ENCODE assay signal across 8 mouse cellular contexts in genomic region chr6:42325268-42325609, GRCm38 (mm10). TPM values are rescaled to one million over a fixed set of nuclear protein-coding genes. Genes with fewer than 3 reads are reported as not detected.
DNase-seq lines count a peak whose midpoint lies in the region; ATAC-seq and TF ChIP-seq lines count a peak whose summit lies in the region.

No protein-coding gene starts in this region.

- H3K36me3 ChIP-seq in heart, embryonic 11.5 days (ENCODE audit: control insufficient read depth, insufficient read depth, low read length) = no peaks in the 10 kb centered on the region
- H3K36me3 ChIP-seq in kidney, embryonic 15.5 days = no peaks in the 10 kb centered on the region

- H3K4me1 ChIP-seq in embryonic fibroblast, embryonic 13.5 days (ENCODE audit: control insufficient read depth, insufficient read depth, low read length) = no peaks in the 10 kb centered on the region
- H3K4me1 ChIP-seq in heart, embryonic 11.5 days (ENCODE audit: control insufficient read depth, insufficient read depth, low read length) = peaks cover 10% of the 10 kb centered on the region
- peaks cover 22% of the 10 kb centered on the region for H3K4me1 ChIP-seq in kidney, embryonic 15.5 days

- H3K4me3 ChIP-seq in embryonic fibroblast, embryonic 13.5 days (ENCODE audit: insufficient read depth, low read length) = peak overlapping the region; percentile 62
- H3K4me3 ChIP-seq in heart, embryonic 11.5 days (ENCODE audit: low read depth, low read length) = peak overlapping the region; percentile 64
- peak overlapping the region; percentile 67 for H3K4me3 ChIP-seq in kidney, embryonic 15.5 days (replicated peaks)

- 5% methylated on average over 7 of the region's 7 CpGs for WGBS in heart, embryonic 11.5 days (ENCODE audit: insufficient replicate concordance)
- 7% methylated on average over 7 of the region's 7 CpGs for WGBS in kidney, embryonic 15.5 days

- H3K27me3 ChIP-seq in heart, embryonic 11.5 days (ENCODE audit: control insufficient read depth, insufficient read depth, low read length) = peaks cover 43% of the 10 kb centered on the region
- H3K27me3 ChIP-seq in kidney, embryonic 15.5 days = peaks cover 43% of the 10 kb centered on the region

- H3K9ac ChIP-seq in heart, embryonic 11.5 days (ENCODE audit: low read depth, low read length) = no peak overlapping the region
- 0 out of 2 replicates have a peak overlapping the region, but pooled peaks have one; percentile 53 for H3K9ac ChIP-seq in kidney, embryonic 15.5 days

- TF ChIP-seq CTCF in embryonic fibroblast, embryonic 13.5 days (IDR thresholded peaks at IDR 0.05; ENCODE audit: borderline replicate concordance, insufficient read depth, low read length) = peak; percentile 55; the same call in 1 of the 2 replicates

- peak overlapping the region; percentile 8; the same call in 1 of the 2 replicates for H3K27ac ChIP-seq in embryonic fibroblast, embryonic 13.5 days (ENCODE audit: insufficient read depth, low read length)
- no peak overlapping the region for H3K27ac ChIP-seq in heart, embryonic 11.5 days (ENCODE audit: low read depth, low read length)
- no peak overlapping the region for H3K27ac ChIP-seq in kidney, embryonic 15.5 days

- H3K4me2 ChIP-seq in heart, embryonic 11.5 days = peak overlapping the region; percentile 98
- peak overlapping the region; percentile 99 for H3K4me2 ChIP-seq in kidney, embryonic 15.5 days

- no peak for TF ChIP-seq POLR2A in embryonic fibroblast, embryonic 13.5 days (IDR thresholded peaks at IDR 0.05; ENCODE audit: low read depth, low read length)

- H3K9me3 ChIP-seq in heart, embryonic 11.5 days (replicated peaks; ENCODE audit: control insufficient read depth, low read length) = no peaks in the 10 kb centered on the region
- no peaks in the 10 kb centered on the region for H3K9me3 ChIP-seq in kidney, embryonic 15.5 days (replicated peaks)

- DNase-seq in A20 (ENCODE audit: low read depth, low spot score) (peak; percentile 76), liver (peak; percentile 64)
- peak; percentile 90 for DNase-seq in brain, adult 2 months (ENCODE audit: low read depth, low spot score)
- peak; percentile 36 to 71 for DNase-seq in monocyte, adult 2 months (ENCODE audit: low read depth in 1 of 2, low spot score in 2 of 2)
- peak; percentile 51 to 63 for DNase-seq in spleen, postnatal 14 days (ENCODE audit: low spot score in 2 of 2)

- ATAC-seq in heart, embryonic 11.5 days (replicated peaks; ENCODE audit: insufficient number of reproducible peaks, low FRiP score, low TSS enrichment) = no peak
- no peak for ATAC-seq in kidney, embryonic 15.5 days (replicated peaks; ENCODE audit: low FRiP score)

RNA-seq across cellular contexts. Expression of gene Fam131b, which starts 0.8 kb away (rescaled TPM):
- 5.7 and 6.7 TPM in 2 replicates for polyA plus RNA-seq in embryonic fibroblast, embryonic 13.5 days (2011; ENCODE audit: insufficient read length, low read depth, missing spikeins)
- polyA plus RNA-seq in heart, embryonic 11.5 days (2014; fragmentation: Nextera tagmentation; extraction: Ambion mirVana) = 0.23 and 0.25 TPM in 2 replicates
- 0.24 and 0.26 TPM in 2 replicates for polyA plus RNA-seq in kidney, embryonic 15.5 days (2015; fragmentation: Nextera tagmentation; extraction: Ambion mirVana)

RNA-seq across cellular contexts. Expression of gene Zyx, which starts 24.2 kb away (rescaled TPM):
- polyA plus RNA-seq in embryonic fibroblast, embryonic 13.5 days (2011; ENCODE audit: insufficient read length, low read depth, missing spikeins) = 250 and 305 TPM in 2 replicates
- polyA plus RNA-seq in heart, embryonic 11.5 days (2014; fragmentation: Nextera tagmentation; extraction: Ambion mirVana) = 159 and 177 TPM in 2 replicates
- 102 and 127 TPM in 2 replicates for polyA plus RNA-seq in kidney, embryonic 15.5 days (2015; fragmentation: Nextera tagmentation; extraction: Ambion mirVana)

RNA-seq across cellular contexts. Expression of gene Clcn1, which starts 38.8 kb away (rescaled TPM):
- polyA plus RNA-seq in embryonic fibroblast, embryonic 13.5 days (2011; ENCODE audit: insufficient read length, low read depth, missing spikeins) = 0.38 TPM in 1 of 2 replicates, not detected in the other
- polyA plus RNA-seq in heart, embryonic 11.5 days (2014; fragmentation: Nextera tagmentation; extraction: Ambion mirVana) = 0.55 and 0.82 TPM in 2 replicates
- polyA plus RNA-seq in kidney, embryonic 15.5 days (2015; fragmentation: Nextera tagmentation; extraction: Ambion mirVana) = 0.18 and 0.28 TPM in 2 replicates

RNA-seq across cellular contexts. Expression of gene Epha1, which starts 47.8 kb away (rescaled TPM):
- polyA plus RNA-seq in embryonic fibroblast, embryonic 13.5 days (2011; ENCODE audit: insufficient read length, low read depth, missing spikeins) = 2.1 and 5.2 TPM in 2 replicates
- 1.7 and 2.3 TPM in 2 replicates for polyA plus RNA-seq in heart, embryonic 11.5 days (2014; fragmentation: Nextera tagmentation; extraction: Ambion mirVana)
- polyA plus RNA-seq in kidney, embryonic 15.5 days (2015; fragmentation: Nextera tagmentation; extraction: Ambion mirVana) = 7.5 and 8.5 TPM in 2 replicates
